Mouse (Mus musculus) liver, embryonic 11.5 days (tissue): Measurements from ENCODE around the gene Kcne1. TPM values are rescaled to one million over a fixed set of nuclear protein-coding genes. Genes with fewer than 3 reads are reported as not detected.

Experiments used
- ATAC-seq: fragments of 200-750 bp; cut with Nextera tagmentation; replicated peaks from 2 replicates; pipeline ENCODE4 v1.8.0; 2017; ENCODE audit warnings: moderate number of reproducible peaks, mild to moderate bottlenecking, moderate TSS enrichment, moderate library complexity; ENCODE audit not compliant: low FRiP score
- DNase-seq: peaks from one replicate; pipeline ENCODE4 v3.0.0-alpha.2; 2017; ENCODE audit warnings: low spot score
- H3K27ac ChIP-seq: fragments of 300-500 bp; sonication (generic); 2 replicates; pipeline ENCODE4 v1.5.1; 2014; ENCODE audit warnings: mild to moderate bottlenecking, low read depth, low read length, control low read depth
- H3K27me3 ChIP-seq: fragments of 300-500 bp; sonication (generic); replicated peaks from 2 replicates; pipeline ENCODE4 v1.6.1; 2014; ENCODE audit warnings: low read length, mixed read lengths; ENCODE audit not compliant: control insufficient read depth, insufficient read depth
- H3K36me3 ChIP-seq: fragments of 300-500 bp; sonication (generic); 2 replicates; pipeline ENCODE4 v1.6.1; 2014; ENCODE audit warnings: mild to moderate bottlenecking, low read length, moderate library complexity, mixed read lengths; ENCODE audit not compliant: control insufficient read depth, insufficient read depth
- H3K4me1 ChIP-seq: fragments of 300-500 bp; sonication (generic); replicated peaks from 2 replicates; pipeline ENCODE4 v1.6.1; 2014; ENCODE audit warnings: low read length, mixed read lengths; ENCODE audit not compliant: control insufficient read depth, insufficient read depth
- H3K4me2 ChIP-seq: fragments of 300-500 bp; sonication (generic); 2 replicates; pipeline ENCODE4 v1.6.1; 2014; ENCODE audit warnings: mild to moderate bottlenecking, control low read depth, moderate library complexity
- H3K4me3 ChIP-seq: fragments of 300-500 bp; sonication (generic); 2 replicates; pipeline ENCODE4 v1.5.1; 2014; ENCODE audit warnings: low read depth, low read length, control low read depth
- H3K9ac ChIP-seq: fragments of 300-500 bp; sonication (generic); 2 replicates; pipeline ENCODE4 v1.6.1; 2014; ENCODE audit warnings: low read depth, low read length, control low read depth
- H3K9me3 ChIP-seq: fragments of 300-500 bp; sonication (generic); 2 replicates; pipeline ENCODE4 v1.6.1; 2016; ENCODE audit warnings: low read length, inconsistent platforms, mixed read lengths; ENCODE audit not compliant: control insufficient read depth
- WGBS: fragments of 180-500 bp; shearing (Covaris S2); extraction: QIAGEN DNeasy Blood & Tissue Kit; methylation state at CpG from one replicate; pipeline ENCODE4 v1.1.7; 2014; 5-methylcytosine and 5-hydroxymethylcytosine counted together
- polyA plus RNA-seq: library from polyadenylated mRNA; unstranded; fragments of >200 nt; fragmentation: Nextera tagmentation; extraction: Ambion mirVana; gene quantifications from 2 replicates; pipeline ENCODE4 v1.2.1, GENCODE M21; 2014

Kcne1 gene
- polyA plus RNA-seq, 1 experiment from 2014 or later: not detected

DNA sequence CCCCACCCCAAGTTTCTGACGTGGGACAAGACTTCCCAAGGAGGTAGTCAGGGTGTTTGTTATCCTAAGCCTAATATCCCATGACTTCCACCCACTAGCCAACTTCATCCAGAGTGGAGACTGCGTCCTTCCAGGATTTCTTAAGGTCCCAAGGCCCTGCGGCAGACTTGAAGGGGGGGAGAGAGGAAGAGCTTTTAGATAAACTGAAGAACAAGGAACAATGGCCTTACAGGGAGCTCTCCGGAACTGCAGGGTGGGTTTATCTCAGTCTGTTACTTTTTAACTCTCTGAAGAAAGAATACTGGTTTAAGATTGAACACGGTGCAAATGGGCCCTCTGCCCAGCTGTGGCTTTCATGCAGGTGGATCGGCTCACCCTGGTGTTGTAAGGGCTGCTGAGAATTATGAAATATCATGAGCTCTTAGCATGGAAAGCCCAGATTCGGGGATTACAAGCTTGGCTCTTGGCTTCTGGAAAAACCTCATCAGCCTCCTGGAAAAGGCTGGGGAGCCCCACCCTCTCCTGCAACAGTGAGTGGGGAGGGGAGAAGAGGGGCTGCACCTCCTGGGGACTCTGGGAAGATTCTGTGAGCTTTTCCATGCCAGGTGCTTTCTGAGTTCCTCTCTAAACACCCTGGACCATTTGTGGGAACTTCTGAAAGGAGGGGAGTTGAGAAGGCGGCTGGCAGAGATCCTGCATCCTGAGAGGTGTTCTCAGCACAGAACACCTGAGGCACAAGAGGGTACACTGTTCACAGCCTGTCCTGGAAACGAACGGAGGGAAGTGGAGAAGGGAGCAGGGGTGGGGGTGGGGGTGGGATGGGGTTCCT is 38.7 kb upstream of the Kcne1 start:
- H3K9me3 ChIP-seq: no peaks in the 10 kb centered on the region
- DNase-seq (no peak), ATAC-seq (no peak)
- peak overlapping the region; percentile 71 for H3K4me2 ChIP-seq
- H3K36me3 ChIP-seq: peaks cover 14% of the 10 kb centered on the region
- H3K27me3 ChIP-seq: peaks cover 25% of the 10 kb centered on the region
- H3K4me3 ChIP-seq: no peak overlapping the region
- peaks cover 15% of the 10 kb centered on the region; the same call in 1 of the 2 replicates for H3K4me1 ChIP-seq
- H3K9ac ChIP-seq: no peak overlapping the region
- WGBS: 53% methylated on average over 10 of the region's 10 CpGs
- H3K27ac ChIP-seq: no peak overlapping the region

GRCm38 (mm10) chr16:92393732-92394131 is 34.5 kb upstream of the Kcne1 start:
- H3K27me3 ChIP-seq: peaks cover 3% of the 10 kb centered on the region
- DNase-seq (no peak), ATAC-seq (no peak)
- no peaks in the 10 kb centered on the region for H3K9me3 ChIP-seq
- H3K4me2 ChIP-seq: no peak overlapping the region
- H3K9ac ChIP-seq: no peak overlapping the region
- no peak overlapping the region for H3K27ac ChIP-seq
- H3K4me1 ChIP-seq: 0 out of 2 replicates have a peak, but pooled peaks cover 6% of the 10 kb centered on the region
- 93% methylated on average over 3 of the region's 3 CpGs for WGBS
- H3K36me3 ChIP-seq: peaks cover 14% of the 10 kb centered on the region
- no peak overlapping the region for H3K4me3 ChIP-seq

GRCm38 (mm10) chr16:92387692-92388091 is 28.4 kb upstream of the Kcne1 start:
- Histone ChIP-seq H3K4me2 (no peak overlapping the region), H3K27me3 (peaks cover 4% of the 10 kb centered on the region; the same call in 1 of the 2 replicates), H3K36me3 (no peaks in the 10 kb centered on the region), H3K4me1 (no peaks in the 10 kb centered on the region), H3K27ac (no peak overlapping the region), H3K4me3 (no peak overlapping the region), H3K9ac (no peak overlapping the region), H3K9me3 (no peaks in the 10 kb centered on the region)
- DNase-seq: no peak
- WGBS: 70% methylated on average over 10 of the region's 10 CpGs
- ATAC-seq: no peak

DNA sequence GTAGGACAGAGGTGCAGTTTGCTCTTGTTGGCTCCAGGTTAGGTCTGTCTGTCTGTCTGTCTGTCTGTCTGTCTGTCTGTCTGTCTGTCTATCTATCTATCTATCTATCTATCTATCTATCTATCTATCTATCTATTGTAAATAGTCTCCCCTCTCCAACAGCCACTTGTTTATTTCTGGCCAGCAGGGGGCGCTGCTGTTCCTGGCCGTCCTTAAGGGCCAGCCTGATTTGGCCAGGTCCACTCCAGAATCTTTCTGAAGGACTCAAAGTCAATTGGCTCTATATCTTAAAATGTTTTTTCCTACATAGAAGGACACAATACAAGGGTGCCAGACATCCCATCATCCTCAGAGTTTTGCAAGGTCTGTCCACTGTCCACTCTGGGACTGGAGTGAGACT is 25.8 kb upstream of the Kcne1 start:
- no peak overlapping the region for H3K4me2 ChIP-seq
- H3K9me3 ChIP-seq: no peaks in the 10 kb centered on the region
- ATAC-seq (no peak), DNase-seq (peak; percentile 51)
- H3K27ac ChIP-seq: no peak overlapping the region
- peaks cover 4% of the 10 kb centered on the region; the same call in 1 of the 2 replicates for H3K27me3 ChIP-seq
- H3K9ac ChIP-seq: no peak overlapping the region
- H3K36me3 ChIP-seq: no peaks in the 10 kb centered on the region
- H3K4me3 ChIP-seq: no peak overlapping the region
- 3% methylated on average over 2 of the region's 2 CpGs for WGBS
- H3K4me1 ChIP-seq: no peaks in the 10 kb centered on the region

DNA sequence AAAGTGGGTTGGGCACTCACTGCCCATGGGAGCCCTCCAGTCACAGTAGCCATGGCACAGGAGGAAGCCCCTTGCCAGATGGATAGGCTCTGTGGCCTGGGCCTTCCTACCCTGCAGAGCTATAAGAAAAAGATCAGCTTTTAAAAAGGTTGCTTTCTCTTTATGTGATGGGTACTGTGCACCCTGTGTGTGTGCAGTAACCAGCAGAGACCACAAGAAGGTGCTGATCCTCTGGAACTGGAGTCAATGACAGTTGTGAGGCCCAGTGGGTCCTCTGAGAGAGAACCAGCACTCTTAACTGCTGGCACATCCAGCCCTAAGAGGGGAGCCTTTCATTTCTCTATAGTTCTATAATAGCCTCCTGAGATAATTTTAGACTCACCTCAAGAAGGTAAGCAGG is 24.1 kb upstream of the Kcne1 start:
- Histone ChIP-seq H3K27me3 (peaks cover 4% of the 10 kb centered on the region; the same call in 1 of the 2 replicates), H3K4me3 (no peak overlapping the region), H3K4me2 (no peak overlapping the region), H3K4me1 (no peaks in the 10 kb centered on the region), H3K9me3 (no peaks in the 10 kb centered on the region), H3K27ac (no peak overlapping the region), H3K36me3 (no peaks in the 10 kb centered on the region), H3K9ac (no peak overlapping the region)
- no peak for ATAC-seq
- DNase-seq: no peak

- Histone ChIP-seq H3K4me1 (no peaks in the 10 kb centered on the region), H3K9me3 (no peaks in the 10 kb centered on the region), H3K9ac (no peak overlapping the region), H3K27ac (no peak overlapping the region), H3K4me2 (no peak overlapping the region), H3K4me3 (no peak overlapping the region), H3K36me3 (no peaks in the 10 kb centered on the region), H3K27me3 (peaks cover 4% of the 10 kb centered on the region; the same call in 1 of the 2 replicates)
- 68% methylated on average over 6 of the region's 6 CpGs for WGBS
- ATAC-seq: no peak
- DNase-seq: no peak
Measured at GRCm38 (mm10) chr16:92382508-92382907, 23.2 kb upstream of the Kcne1 start.

- H3K9me3 ChIP-seq: no peaks in the 10 kb centered on the region
- H3K4me3 ChIP-seq: no peak overlapping the region
- ATAC-seq (no peak), DNase-seq (no peak)
- peaks cover 2% of the 10 kb centered on the region; the same call in 1 of the 2 replicates for H3K27me3 ChIP-seq
- no peak overlapping the region for H3K27ac ChIP-seq
- no peak overlapping the region for H3K9ac ChIP-seq
- H3K4me1 ChIP-seq: no peaks in the 10 kb centered on the region
- no peaks in the 10 kb centered on the region for H3K36me3 ChIP-seq
- H3K4me2 ChIP-seq: no peak overlapping the region
- whole genome bisulfite sequencing: 63% methylated on average over 6 of the region's 6 CpGs
Measured at GRCm38 (mm10) chr16:92381092-92381491, 21.8 kb upstream of the Kcne1 start.

- no peak overlapping the region for H3K4me2 ChIP-seq
- H3K27ac ChIP-seq: no peak overlapping the region
- H3K36me3 ChIP-seq: no peaks in the 10 kb centered on the region
- no peak overlapping the region for H3K4me3 ChIP-seq
- H3K27me3 ChIP-seq: 0 out of 2 replicates have a peak, but pooled peaks cover 2% of the 10 kb centered on the region
- no peak for ATAC-seq
- no peaks in the 10 kb centered on the region for H3K9me3 ChIP-seq
- 86% methylated on average over 6 of the region's 6 CpGs for WGBS
- H3K9ac ChIP-seq: no peak overlapping the region
- no peaks in the 10 kb centered on the region for H3K4me1 ChIP-seq
- DNase-seq: no peak
Measured at GRCm38 (mm10) chr16:92376976-92377375, 17.7 kb upstream of the Kcne1 start.

- no peak overlapping the region for H3K9ac ChIP-seq
- 0 out of 2 replicates have a peak, but pooled peaks cover 2% of the 10 kb centered on the region for H3K27me3 ChIP-seq
- H3K9me3 ChIP-seq: no peaks in the 10 kb centered on the region
- no peak overlapping the region for H3K4me2 ChIP-seq
- ATAC-seq (no peak), DNase-seq (no peak)
- H3K27ac ChIP-seq: no peak overlapping the region
- WGBS: 38% methylated on average over 5 of the region's 5 CpGs
- no peak overlapping the region for H3K4me3 ChIP-seq
- H3K36me3 ChIP-seq: no peaks in the 10 kb centered on the region
- peaks cover 9% of the 10 kb centered on the region for H3K4me1 ChIP-seq
Measured at GRCm38 (mm10) chr16:92371623-92372022, 12.4 kb upstream of the Kcne1 start.
